Mouse (Mus musculus) forebrain, embryonic 10.5 days (tissue): Measurements from ENCODE around the gene Eps8l3. TPM values are rescaled to one million over a fixed set of nuclear protein-coding genes. Genes with fewer than 3 reads are reported as not detected.

Source experiments
- DNase-seq: peaks from one replicate; pipeline ENCODE4 v3.0.0-alpha.2; 2017; ENCODE audit warnings: low spot score; ENCODE audit errors: extremely low spot score
- H3K27ac ChIP-seq: fragments of 300-500 bp; sonication (generic); 2 replicates; pipeline ENCODE4 v1.5.1; 2016; ENCODE audit warnings: mild to moderate bottlenecking
- H3K27me3 ChIP-seq: fragments of 300-500 bp; sonication (generic); 2 replicates; pipeline ENCODE4 v1.6.1; 2016; ENCODE audit warnings: mild to moderate bottlenecking; ENCODE audit not compliant: poor library complexity, severe bottlenecking
- H3K36me3 ChIP-seq: fragments of 300-500 bp; sonication (generic); replicated peaks from 2 replicates; pipeline ENCODE4 v1.6.1; 2016; ENCODE audit warnings: mild to moderate bottlenecking, moderate library complexity
- H3K4me1 ChIP-seq: fragments of 300-500 bp; sonication (generic); 2 replicates; pipeline ENCODE4 v1.6.1; 2016
- H3K4me3 ChIP-seq: fragments of 300-500 bp; sonication (generic); 2 replicates; pipeline ENCODE4 v1.5.1; 2016; ENCODE audit warnings: mild to moderate bottlenecking, moderate library complexity
- H3K9me3 ChIP-seq: fragments of 300-500 bp; sonication (generic); 2 replicates; pipeline ENCODE4 v1.6.1; 2016; ENCODE audit warnings: mild to moderate bottlenecking, moderate library complexity
- WGBS: fragments of 180-500 bp; shearing (Covaris S2); methylation state at CpG from one replicate; pipeline ENCODE4 v1.1.7; 2016; 5-methylcytosine and 5-hydroxymethylcytosine counted together
- polyA plus RNA-seq: library from polyadenylated mRNA; unstranded; fragments of >200 nt; fragmentation: Nextera tagmentation; extraction: Ambion mirVana; gene quantifications from 2 replicates; pipeline ENCODE4 v1.2.1, GENCODE M21; 2016

The Eps8l3 gene
- polyA plus RNA-seq, 1 experiment from 2014 or later: not detected

DNA sequence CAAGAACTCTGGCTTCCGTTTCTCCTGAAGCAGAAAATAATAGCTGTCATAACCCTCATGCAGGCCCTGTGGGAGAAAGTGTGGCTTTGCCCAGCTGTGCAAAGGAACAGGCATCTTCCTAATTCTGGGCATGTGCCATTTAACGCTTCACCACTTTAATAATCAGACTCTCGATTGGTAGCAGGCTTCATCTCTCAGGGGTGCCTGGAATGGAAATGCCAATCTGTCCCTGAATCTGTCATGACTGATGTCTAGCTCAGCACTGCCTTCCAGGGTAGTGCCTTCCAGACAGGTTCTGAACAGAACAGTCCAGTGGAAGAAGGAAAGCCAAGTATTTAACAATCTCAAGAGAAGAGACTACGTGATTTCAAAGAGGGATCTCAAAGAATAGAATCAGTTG lies 64.2 kb downstream of the Eps8l3 start:
- Histone ChIP-seq H3K27me3 (no peaks in the 10 kb centered on the region), H3K36me3 (no peaks in the 10 kb centered on the region), H3K9me3 (no peaks in the 10 kb centered on the region), H3K4me1 (peaks cover 23% of the 10 kb centered on the region), H3K27ac (no peak overlapping the region), H3K4me3 (no peak overlapping the region)
- 87% methylated on average over 4 of the region's 4 CpGs for WGBS
- DNase-seq: no peak

Other genes with a start within 250 kb of the Eps8l3 start
- not detected in 2 replicates for gene Gm10961, start 245.9 kb upstream of the Eps8l3 start, polyA plus RNA-seq
- gene Strip1, start 245.5 kb upstream of the Eps8l3 start, polyA plus RNA-seq: 69.0 and 70.5 TPM in 2 replicates
- gene Ahcyl1, start 180.7 kb upstream of the Eps8l3 start, polyA plus RNA-seq: 92.3 and 92.4 TPM in 2 replicates
- gene Csf1, start 116.8 kb upstream of the Eps8l3 start, polyA plus RNA-seq: 4.6 and 4.8 TPM in 2 replicates
- gene Gstm5, start 18.6 kb downstream of the Eps8l3 start, polyA plus RNA-seq: 225 and 235 TPM in 2 replicates
- 17.7 and 19.5 TPM in 2 replicates for gene Gstm7, start 54.6 kb downstream of the Eps8l3 start, polyA plus RNA-seq
- 11.2 and 13.5 TPM in 2 replicates for gene Gstm6, start 66.5 kb downstream of the Eps8l3 start, polyA plus RNA-seq
- gene Gstm3, start 92.1 kb downstream of the Eps8l3 start, polyA plus RNA-seq: not detected in 2 replicates
- 10.1 and 10.2 TPM in 2 replicates for gene Gstm2, start 109.2 kb downstream of the Eps8l3 start, polyA plus RNA-seq
- 30.4 and 33.4 TPM in 2 replicates for gene Gstm1, start 140.7 kb downstream of the Eps8l3 start, polyA plus RNA-seq
- 14.2 and 15.0 TPM in 2 replicates for gene Gstm4, start 167.7 kb downstream of the Eps8l3 start, polyA plus RNA-seq
- 69.3 and 71.4 TPM in 2 replicates for gene Ampd2, start 209.4 kb downstream of the Eps8l3 start, polyA plus RNA-seq
- gene Gnat2, start 215.6 kb downstream of the Eps8l3 start, polyA plus RNA-seq: 0.96 and 1.4 TPM in 2 replicates